Mouse (Mus musculus): ENCODE data around the gene Lrrc29. TPM values are rescaled to one million over a fixed set of nuclear protein-coding genes. Genes with fewer than 3 reads are reported as not detected.
A peak's percentile ranks its signal among the peaks of the same experiment; 100 is the strongest.

Gene Lrrc29
- polyA plus RNA-seq, 1 experiment from 2014 or later, result 0.68 TPM

GRCm38 (mm10) chr8:105304325-105305210 lies 21.5 kb downstream of the Lrrc29 start:
- WGBS, result 60% methylated on average over 9 of the region's 9 CpGs
- Histone ChIP-seq H3K4me2 (no peak overlapping the region), H3K9ac (no peak overlapping the region), H3K36me3 (replicated peaks) (peaks cover 41% of the 10 kb centered on the region), H3K27me3 (replicated peaks) (no peaks in the 10 kb centered on the region), H3K27ac (0 out of 2 replicates have a peak overlapping the region, but pooled peaks have one; percentile 9), H3K4me3 (no peak overlapping the region), H3K9me3 (no peaks in the 10 kb centered on the region), H3K4me1 (peaks cover 11% of the 10 kb centered on the region)
- peak; percentile 30 for ATAC-seq (replicated peaks)

- Histone ChIP-seq H3K36me3 (replicated peaks) (peaks cover 41% of the 10 kb centered on the region), H3K9ac (no peak overlapping the region)
Observed at GRCm38 (mm10) chr8:105303874-105304273, 22.2 kb downstream of the Lrrc29 start.

GRCm38 (mm10) chr8:105303396-105303795 lies 22.7 kb downstream of the Lrrc29 start:
- H3K9me3 ChIP-seq, result no peaks in the 10 kb centered on the region
- H3K4me3 ChIP-seq, result no peak overlapping the region
- H3K4me1 ChIP-seq, result peaks cover 20% of the 10 kb centered on the region
- no peak overlapping the region for H3K4me2 ChIP-seq
- H3K27ac ChIP-seq, result no peak overlapping the region
- WGBS, result 89% methylated on average over 8 of the region's 8 CpGs
- H3K9ac ChIP-seq, result no peak overlapping the region
- H3K36me3 ChIP-seq (replicated peaks), result peaks cover 41% of the 10 kb centered on the region
- no peak for ATAC-seq (replicated peaks)
- no peaks in the 10 kb centered on the region for H3K27me3 ChIP-seq (replicated peaks)

More at GRCm38 (mm10) chr8:105303874-105304273, 22.2 kb downstream of the Lrrc29 start:
- 87% methylated on average over 9 of the region's 9 CpGs for WGBS
- no peak overlapping the region for H3K4me2 ChIP-seq
- no peaks in the 10 kb centered on the region for H3K9me3 ChIP-seq
- H3K27ac ChIP-seq, result no peak overlapping the region
- no peaks in the 10 kb centered on the region for H3K27me3 ChIP-seq (replicated peaks)
- H3K4me1 ChIP-seq, result peaks cover 16% of the 10 kb centered on the region
- no peak for ATAC-seq (replicated peaks)
- H3K4me3 ChIP-seq, result no peak overlapping the region

GRCm38 (mm10) chr8:105299962-105300361 lies 26.1 kb downstream of the Lrrc29 start:
- H3K9me3 ChIP-seq, result no peaks in the 10 kb centered on the region
- H3K9ac ChIP-seq, result no peak overlapping the region
- H3K27me3 ChIP-seq (replicated peaks), result no peaks in the 10 kb centered on the region
- H3K4me3 ChIP-seq, result no peak overlapping the region
- H3K4me2 ChIP-seq, result no peak overlapping the region
- no peak for ATAC-seq (replicated peaks)
- 96% methylated on average over 8 of the region's 8 CpGs for WGBS
- no peak overlapping the region for H3K27ac ChIP-seq
- peaks cover 34% of the 10 kb centered on the region for H3K36me3 ChIP-seq (replicated peaks)
- H3K4me1 ChIP-seq, result peaks cover 21% of the 10 kb centered on the region

GRCm38 (mm10) chr8:105298351-105299252 lies 27.5 kb downstream of the Lrrc29 start:
- Histone ChIP-seq H3K9ac (peak overlapping the region; percentile 99), H3K9me3 (no peaks in the 10 kb centered on the region), H3K4me3 (peak overlapping the region; percentile 100), H3K36me3 (replicated peaks) (peaks cover 29% of the 10 kb centered on the region), H3K4me2 (peak overlapping the region; percentile 99), H3K27ac (no peak overlapping the region; the same call in 1 of the 2 replicates), H3K4me1 (peaks cover 21% of the 10 kb centered on the region), H3K27me3 (replicated peaks) (no peaks in the 10 kb centered on the region)
- 61% methylated on average over 18 of the region's 18 CpGs for WGBS
- ATAC-seq (replicated peaks), result no peak

GRCm38 (mm10) chr8:105297511-105298192 lies 28.4 kb downstream of the Lrrc29 start, which contains the start of gene E2f4:
Gene E2f4, plus strand, starts transcription at chr8:105297663.
- peak; percentile 90 for ATAC-seq (replicated peaks)
- peaks cover 21% of the 10 kb centered on the region for H3K4me1 ChIP-seq
- WGBS, result under 1% methylated on average over 57 of the region's 58 CpGs

GRCm38 (mm10) chr8:105295895-105296573 lies 30.0 kb downstream of the Lrrc29 start, which contains the start of gene Exoc3l:
Gene Exoc3l, minus strand, starts transcription at chr8:105296101.
- Histone ChIP-seq H3K4me2 (peak within 1 kb of the TSS; percentile 99), H3K4me1 (peaks cover 21% of the 10 kb centered on the region), H3K4me3 (peak within 1 kb of the TSS; percentile 100; the same call in 1 of the 2 replicates), H3K36me3 (replicated peaks) (peaks cover 12% of the 10 kb centered on the region), H3K27me3 (replicated peaks) (no peaks in the 10 kb centered on the region), H3K9ac (no peak within 1 kb of the TSS; the same call in 1 of the 2 replicates), H3K27ac (0 out of 2 replicates have a peak within 1 kb of the TSS, but pooled peaks have one; percentile 54), H3K9me3 (no peaks in the 10 kb centered on the region)
- WGBS, result 71% methylated on average over 11 of the region's 11 CpGs
- no peak for ATAC-seq (replicated peaks)

More at GRCm38 (mm10) chr8:105297511-105298192, 28.4 kb downstream of the Lrrc29 start, which contains the start of gene E2f4:
- Histone ChIP-seq H3K9me3 (no peaks in the 10 kb centered on the region), H3K27me3 (replicated peaks) (no peaks in the 10 kb centered on the region), H3K4me3 (peak within 1 kb of the TSS; percentile 100), H3K9ac (peak within 1 kb of the TSS; percentile 99), H3K4me2 (peak within 1 kb of the TSS; percentile 99), H3K27ac (peak within 1 kb of the TSS; percentile 74), H3K36me3 (replicated peaks) (peaks cover 24% of the 10 kb centered on the region)

- Histone ChIP-seq H3K9ac (no peak overlapping the region), H3K27ac (no peak overlapping the region), H3K4me3 (no peak overlapping the region), H3K9me3 (no peaks in the 10 kb centered on the region), H3K4me2 (peak overlapping the region; percentile 12; the same call in 1 of the 2 replicates), H3K36me3 (replicated peaks) (peaks cover 5% of the 10 kb centered on the region), H3K4me1 (peaks cover 29% of the 10 kb centered on the region), H3K27me3 (replicated peaks) (no peaks in the 10 kb centered on the region)
- ATAC-seq (replicated peaks), result no peak
- WGBS, result 67% methylated on average over 11 of the region's 11 CpGs
Observed at GRCm38 (mm10) chr8:105295256-105295655, 30.8 kb downstream of the Lrrc29 start.

GRCm38 (mm10) chr8:105294776-105295175 lies 31.3 kb downstream of the Lrrc29 start:
- Histone ChIP-seq H3K36me3 (replicated peaks) (peaks cover under 1% of the 10 kb centered on the region; the same call in 1 of the 2 replicates), H3K4me1 (peaks cover 34% of the 10 kb centered on the region), H3K4me3 (no peak overlapping the region), H3K27me3 (replicated peaks) (no peaks in the 10 kb centered on the region), H3K9me3 (no peaks in the 10 kb centered on the region), H3K27ac (no peak overlapping the region), H3K4me2 (peak overlapping the region; percentile 12; the same call in 1 of the 2 replicates), H3K9ac (no peak overlapping the region)
- 62% methylated on average over 9 of the region's 9 CpGs for WGBS
- ATAC-seq (replicated peaks), result no peak

GRCm38 (mm10) chr8:105293405-105293804 lies 32.7 kb downstream of the Lrrc29 start:
- H3K36me3 ChIP-seq (replicated peaks), result no peaks in the 10 kb centered on the region
- no peak overlapping the region for H3K4me3 ChIP-seq
- WGBS, result 69% methylated on average over 19 of the region's 19 CpGs
- H3K9ac ChIP-seq, result no peak overlapping the region
- no peaks in the 10 kb centered on the region for H3K27me3 ChIP-seq (replicated peaks)
- no peaks in the 10 kb centered on the region for H3K9me3 ChIP-seq
- H3K27ac ChIP-seq, result no peak overlapping the region
- H3K4me1 ChIP-seq, result peaks cover 27% of the 10 kb centered on the region
- ATAC-seq (replicated peaks), result no peak
- no peak overlapping the region for H3K4me2 ChIP-seq

GRCm38 (mm10) chr8:105292471-105292870 lies 33.6 kb downstream of the Lrrc29 start:
- H3K9ac ChIP-seq, result no peak overlapping the region
- H3K4me2 ChIP-seq, result no peak overlapping the region
- 88% methylated on average over 7 of the region's 7 CpGs for WGBS

More at GRCm38 (mm10) chr8:105292471-105292870, 33.6 kb downstream of the Lrrc29 start:
- H3K27me3 ChIP-seq (replicated peaks), result no peaks in the 10 kb centered on the region
- peaks cover 32% of the 10 kb centered on the region for H3K4me1 ChIP-seq
- ATAC-seq (replicated peaks), result no peak
- no peaks in the 10 kb centered on the region for H3K36me3 ChIP-seq (replicated peaks)
- no peaks in the 10 kb centered on the region for H3K9me3 ChIP-seq
- no peak overlapping the region for H3K4me3 ChIP-seq
- H3K27ac ChIP-seq, result no peak overlapping the region
